Mouse (Mus musculus) left cerebral cortex, postnatal 14 days (tissue): ENCODE results near the gene Hras. TPM values are rescaled to one million over a fixed set of nuclear protein-coding genes. Genes with fewer than 3 reads are reported as not detected.

Experiments used
- DNase-seq, 2 experiments: peaks; one replicate each; pipeline ENCODE4 v3.0.0; 2021 to 2022; ENCODE audit warnings: low spot score in 2 of 2, mixed read lengths in 1 of 2
- intact Hi-C: fragments of 180-260 bp; cut with DNase I; formaldehyde crosslinking; loops from one replicate; pipeline ENCODE4 v1.15.1; 2025
- long read RNA-seq, 2 experiments: library from polyadenylated mRNA; stranded (forward); transcript quantifications; one replicate each; pipeline ENCODE4 v2.0.0; 2021
- total RNA-seq, 2 experiments: library from RNA; stranded (reverse); gene quantifications; 2 replicates each; pipeline ENCODE4 v1.2.3; 2021

Hras gene
- 100 to 1,000 TPM; 249 to 272 TPM for total RNA-seq
- long read RNA-seq, experiment 1, transcript Hras-201 (6 exons, 2,828 nt) = major isoform, 115 of 264 reads
- long read RNA-seq, experiment 1, transcript Hras-202 (5 exons, 1,199 nt) = minor isoform, 100 of 264 reads
- long read RNA-seq, experiment 1, transcript Hras-207 (6 exons, 2,272 nt) = minor isoform, 10 of 264 reads
- long read RNA-seq, experiment 1, partial matches to known transcripts = 15 of 264 reads
- long read RNA-seq, experiment 1, other reads (novel, unspliced or antisense) = 22 of 264 reads
- long read RNA-seq, experiment 2, transcript Hras-202 (5 exons, 1,199 nt) = minor isoform, 66 of 205 reads
- long read RNA-seq, experiment 2, transcript Hras-207 (6 exons, 2,272 nt) = minor isoform, 9 of 205 reads
- long read RNA-seq, experiment 2, transcript Hras-201 (6 exons, 2,828 nt) = major isoform, 94 of 205 reads
- long read RNA-seq, experiment 2, partial matches to known transcripts = 18 of 205 reads
- long read RNA-seq, experiment 2, other reads (novel, unspliced or antisense) = 17 of 205 reads

DNA sequence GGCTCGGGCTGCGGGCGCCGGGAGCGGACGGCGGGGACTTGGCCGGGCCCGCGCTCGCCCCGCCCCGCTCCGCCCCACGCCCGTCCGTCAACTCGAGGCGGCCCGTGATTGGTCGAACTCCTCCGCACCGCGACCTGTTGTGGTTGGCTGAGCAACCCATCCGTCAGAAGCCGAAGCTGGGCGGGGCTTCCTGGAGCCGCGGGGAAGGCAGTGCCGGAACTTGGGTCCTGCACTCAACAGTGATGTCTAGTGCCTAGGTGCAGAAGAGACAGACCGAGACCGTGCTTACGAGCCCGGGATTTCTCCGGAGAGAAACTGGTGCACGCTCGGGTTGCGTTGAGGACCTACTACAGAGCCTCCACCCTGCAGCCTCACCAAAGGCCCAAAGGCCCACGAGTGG lies at the start of gene Hras, which contains the start of gene Lrrc56:
Hras (minus strand) TSS at position 58 of the 400 bp plus-strand sequence.
Lrrc56 (plus strand) TSS at position 210 of the 400 bp plus-strand sequence.
- peak; percentile 97 to 98 for DNase-seq
- intact Hi-C loops = no loop called here

DNA sequence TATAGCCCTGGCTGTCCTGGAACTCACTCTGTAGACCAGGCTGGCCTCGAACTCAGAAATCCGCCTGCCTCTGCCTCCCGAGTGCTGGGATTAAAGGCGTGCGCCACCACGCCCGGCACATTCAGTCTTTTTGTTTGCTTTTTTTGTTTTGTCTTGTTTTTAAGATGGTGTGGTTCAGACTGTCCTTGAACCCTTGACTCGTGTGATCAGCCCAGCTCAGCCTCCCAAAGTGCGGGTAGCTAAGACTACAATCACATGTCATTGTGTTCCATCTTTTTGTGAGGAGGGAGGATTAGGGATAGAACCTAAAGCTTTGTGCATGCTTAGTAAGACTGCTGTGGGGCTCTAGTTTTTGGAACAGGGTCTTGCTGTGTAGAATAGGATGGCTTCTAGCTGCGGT lies 37.7 kb upstream of the Hras start:
- intact Hi-C loops = no loop called here
- DNase-seq = no peak

DNA sequence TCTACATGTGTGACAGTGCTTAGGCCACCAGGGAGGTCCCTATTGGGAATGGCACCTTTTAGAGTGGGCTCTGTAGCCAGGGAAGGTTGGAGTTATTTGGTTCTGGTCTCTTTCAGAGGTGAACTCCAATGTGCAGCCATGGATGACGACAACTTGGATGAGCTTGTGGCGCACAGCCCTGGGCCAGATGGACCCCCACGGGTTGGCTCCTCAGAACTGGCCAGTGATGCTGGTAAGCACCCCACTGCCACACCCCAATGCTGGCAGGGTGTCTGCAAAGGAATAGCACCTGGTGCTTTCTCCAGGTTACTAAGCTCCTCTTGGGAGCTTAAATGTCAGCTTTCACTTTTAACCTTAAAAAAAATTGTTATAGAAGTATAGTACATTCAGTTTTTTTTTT lies 37.3 kb upstream of the Hras start:
- no peak for DNase-seq
- intact Hi-C loops = no loop called here

DNA sequence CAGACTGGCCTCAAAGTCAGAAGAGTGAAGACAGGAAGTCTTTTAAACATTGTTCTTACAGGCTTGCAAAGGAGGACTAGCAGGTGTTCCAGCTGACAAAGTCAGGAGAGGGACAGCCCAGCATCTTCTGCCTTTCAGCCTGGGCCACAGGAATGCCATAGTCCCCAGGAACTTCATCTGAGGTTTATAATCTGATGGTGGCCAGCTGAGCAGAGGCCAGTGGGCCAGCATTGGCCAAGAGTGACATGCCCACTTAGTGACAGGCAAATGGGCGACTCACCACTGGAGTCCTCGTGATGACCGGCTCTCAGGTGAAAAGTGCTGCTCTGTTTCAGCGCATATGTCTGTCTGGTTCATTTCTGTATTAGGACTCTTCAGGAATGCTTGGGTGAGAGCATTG lies 36.8 kb upstream of the Hras start:
- intact Hi-C loops = no loop called here
- DNase-seq = no peak

DNA sequence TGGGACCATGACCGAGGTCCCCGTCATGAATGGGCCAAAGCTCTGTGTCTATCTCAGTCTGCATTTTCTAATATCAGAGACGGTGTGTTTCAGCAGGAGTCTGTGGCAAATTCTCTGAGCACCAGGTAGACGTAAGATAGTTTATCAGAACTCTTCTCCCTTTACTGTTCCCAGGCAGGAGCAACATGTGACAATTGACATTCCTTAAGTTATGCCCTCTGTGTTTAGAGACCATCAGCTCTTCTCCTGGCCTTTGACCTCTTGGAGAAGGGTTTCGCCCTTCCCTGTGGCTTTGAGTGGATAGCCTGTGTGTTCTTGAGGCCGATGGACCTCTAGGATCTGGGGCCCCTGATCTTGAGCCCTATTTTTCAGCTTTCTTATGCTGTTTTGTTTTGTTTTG lies 35.9 kb upstream of the Hras start:
- intact Hi-C loops = loop anchor here (2.0 kb wide), 1 partner anchor 133 kb away; no protein-coding TSS in a partner anchor
- DNase-seq = no peak

DNA sequence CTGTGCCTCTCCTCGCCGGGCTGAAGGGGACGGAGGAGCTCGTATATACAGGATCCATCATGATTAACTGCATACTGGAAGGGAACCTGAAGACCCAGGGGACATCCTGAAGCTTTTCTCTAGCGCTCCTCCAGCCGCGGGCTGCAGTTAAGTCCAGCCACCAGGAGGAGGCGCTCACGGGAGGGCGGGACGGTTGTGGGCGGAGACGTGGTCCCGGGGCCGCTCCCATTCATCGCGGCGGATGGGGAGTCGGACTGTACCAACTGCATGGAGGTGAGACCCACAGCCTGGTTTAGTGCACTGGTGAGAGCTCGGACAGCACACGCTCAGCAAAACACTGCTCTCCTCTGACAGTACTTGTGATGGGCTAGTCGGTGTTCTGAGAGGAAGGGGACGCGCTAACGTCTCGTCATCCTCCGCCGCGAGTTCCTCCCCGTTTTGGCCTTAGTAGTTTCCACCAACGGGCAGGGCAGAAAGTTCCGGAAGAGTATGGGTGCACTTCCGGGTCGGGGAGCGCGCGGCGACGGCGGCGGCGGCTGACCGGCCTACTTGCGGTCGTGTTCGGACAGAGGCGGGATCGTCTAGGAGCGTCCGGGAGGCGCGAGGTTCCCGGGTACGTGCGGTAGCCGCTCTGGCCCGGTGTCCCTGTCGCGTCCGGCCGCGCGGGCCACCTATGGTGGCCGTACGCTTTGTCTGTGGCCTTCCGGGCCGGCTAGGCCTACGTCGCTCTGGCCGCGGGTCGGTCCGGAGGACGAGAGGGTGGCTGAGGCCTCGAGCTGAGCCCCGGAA lies 34.7 kb upstream of the Hras start, which contains the start of gene Phrf1:
Phrf1 (plus strand) TSS at position 506 of the 789 bp plus-strand sequence.
- intact Hi-C loops = loop anchor here (2.0 kb wide), 1 partner anchor 134 kb away; no protein-coding TSS in a partner anchor
- peak; percentile 91 to 94 for DNase-seq

DNA sequence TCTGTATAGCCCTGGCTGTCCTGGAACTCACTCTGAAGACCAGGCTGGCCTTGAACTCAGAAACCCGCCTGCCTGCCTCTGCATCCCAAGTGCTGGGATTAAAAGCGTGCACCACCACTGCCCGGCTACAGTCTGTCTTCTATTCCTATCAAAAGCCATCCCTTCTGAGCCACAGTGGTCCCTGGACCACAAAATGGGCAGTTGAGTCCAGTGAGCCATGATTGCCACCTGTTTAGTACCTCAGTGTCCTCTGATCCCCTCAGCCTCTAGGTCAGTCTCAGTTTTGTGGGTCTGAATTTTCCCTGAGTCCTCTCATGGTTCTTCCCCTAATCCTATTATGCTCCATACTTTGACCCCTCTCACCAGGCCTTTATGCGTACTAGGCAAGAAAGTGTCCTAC lies 34.0 kb upstream of the Hras start:
- intact Hi-C loops = loop anchor here (2.0 kb wide), 1 partner anchor 135 kb away; no protein-coding TSS in a partner anchor
- no peak for DNase-seq

DNA sequence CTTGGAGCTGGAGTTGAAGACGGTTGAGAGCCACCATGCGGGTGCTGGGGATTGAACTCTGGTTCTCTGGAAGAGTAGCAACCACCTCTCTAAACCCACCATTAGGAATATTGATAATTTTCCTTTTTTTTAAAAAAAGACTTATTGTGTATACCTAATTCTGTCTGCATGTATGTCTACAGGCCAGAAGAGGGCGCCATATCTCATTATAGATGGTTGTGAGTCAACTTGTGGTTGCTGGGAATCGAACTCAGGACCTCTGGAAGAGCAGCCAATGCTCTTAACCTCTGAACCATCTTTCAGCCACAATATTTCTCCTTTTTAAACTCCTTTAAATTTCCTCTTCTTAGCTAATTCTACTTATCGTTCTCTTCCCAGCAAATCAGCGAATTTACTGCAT lies 32.7 kb upstream of the Hras start:
- intact Hi-C loops = no loop called here
- no peak for DNase-seq

DNA sequence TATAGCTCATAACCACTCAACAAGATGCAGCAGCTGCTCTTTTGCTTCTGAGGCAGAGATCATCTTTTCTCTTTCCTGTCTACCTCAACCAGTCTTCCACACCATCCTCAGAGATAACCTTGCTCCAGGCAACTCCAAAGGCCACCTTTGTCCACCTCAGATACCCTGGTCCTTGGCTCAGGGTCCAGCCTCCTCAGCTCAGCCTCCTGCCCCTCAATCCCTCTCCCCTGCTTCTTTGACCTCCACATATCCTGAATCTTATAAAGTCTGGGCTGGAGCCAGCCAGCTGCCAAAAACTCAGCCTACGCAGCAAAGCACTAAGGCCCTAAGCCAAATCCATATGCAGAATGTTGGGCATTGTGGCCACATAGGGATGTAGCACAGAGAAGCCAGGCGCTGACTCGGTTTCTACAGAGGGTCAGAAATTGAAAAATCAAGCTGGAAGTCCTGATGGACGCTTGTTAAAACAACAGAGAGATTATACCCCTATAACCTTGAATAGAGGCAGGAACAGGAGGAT lies 29.0 kb upstream of the Hras start:
- no peak for DNase-seq
- intact Hi-C loops = no loop called here

DNA sequence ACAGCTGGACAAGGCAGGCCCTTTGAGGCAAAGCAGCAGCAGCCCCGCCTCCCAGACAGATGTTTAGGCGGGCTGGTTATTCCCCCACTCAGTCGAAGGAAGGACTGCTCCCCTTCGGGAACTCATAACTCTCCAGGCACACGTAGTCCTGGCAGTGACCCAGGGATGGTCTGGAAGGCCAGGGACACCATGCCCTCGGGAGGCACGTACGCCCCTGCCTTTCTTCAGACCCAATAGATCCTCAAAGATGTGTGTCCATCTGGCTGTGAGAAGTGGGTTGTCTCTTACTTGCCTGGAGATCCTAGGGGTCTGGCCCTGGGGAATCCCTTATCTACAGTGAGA lies 28.3 kb upstream of the Hras start:
- DNase-seq = no peak
- intact Hi-C loops = no loop called here

DNA sequence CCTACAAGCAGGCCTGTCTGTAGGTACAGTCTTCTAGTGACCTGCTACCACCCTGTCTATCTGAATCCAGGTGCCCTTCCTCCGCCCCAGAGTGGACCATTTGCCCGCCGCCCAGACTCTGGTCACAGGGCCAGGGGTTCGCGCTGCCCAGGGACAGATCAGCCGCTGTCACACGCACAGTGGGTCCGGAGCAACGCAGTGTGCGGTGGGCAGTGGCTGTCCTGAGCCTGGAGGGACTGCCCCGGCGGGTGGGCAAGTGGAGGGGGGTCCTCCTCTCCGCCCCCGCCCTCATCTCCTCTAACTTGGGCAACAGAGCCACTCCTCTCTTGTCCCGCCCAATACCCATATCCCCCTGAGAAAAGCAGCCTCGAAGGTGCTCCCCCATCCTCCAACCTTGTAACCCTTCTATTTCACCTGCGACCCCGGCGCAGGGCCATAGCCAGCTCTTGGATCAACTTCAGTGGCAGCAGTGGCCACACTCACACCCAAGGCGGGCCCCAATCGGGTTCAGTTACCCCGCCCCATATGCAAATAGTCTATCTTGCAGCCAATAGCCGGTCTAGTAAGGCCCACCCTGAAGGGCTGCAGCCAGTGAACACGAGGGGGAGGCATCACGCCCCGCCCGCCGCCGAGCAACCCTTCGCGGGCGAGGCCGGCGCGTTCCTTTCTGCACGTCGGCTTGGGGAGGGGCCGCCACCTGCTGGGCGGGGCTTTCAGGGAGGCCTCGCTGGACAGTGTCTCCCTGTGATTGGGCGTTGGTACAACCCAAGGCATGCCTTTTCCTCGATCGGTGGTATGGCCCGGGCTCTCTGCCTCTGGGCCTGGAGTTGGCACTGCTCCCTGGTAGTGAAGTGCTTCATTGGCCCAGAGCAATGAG lies 27.7 kb upstream of the Hras start:
- DNase-seq = peak; percentile 92 to 96
- intact Hi-C loops = no loop called here

DNA sequence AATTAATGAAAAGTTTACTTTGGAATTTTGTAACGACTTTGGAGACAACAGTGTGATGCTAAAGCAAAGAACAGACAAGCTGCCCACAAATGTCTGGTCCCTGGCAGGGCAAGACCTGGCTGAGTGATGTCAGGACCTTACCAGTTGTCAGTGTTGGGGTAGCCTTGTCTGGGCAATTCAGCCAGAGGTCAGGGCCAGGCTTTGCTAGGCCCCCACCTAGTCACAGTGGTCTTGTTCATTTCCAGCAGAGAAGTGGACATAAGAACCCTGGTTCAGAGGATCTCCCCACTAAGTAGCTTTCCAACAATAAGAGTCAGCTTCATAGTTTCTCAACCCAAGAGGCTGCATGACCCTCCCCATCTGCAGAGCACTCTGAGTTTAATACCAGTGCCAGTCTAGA lies 26.6 kb upstream of the Hras start:
- intact Hi-C loops = no loop called here
- no peak for DNase-seq

DNA sequence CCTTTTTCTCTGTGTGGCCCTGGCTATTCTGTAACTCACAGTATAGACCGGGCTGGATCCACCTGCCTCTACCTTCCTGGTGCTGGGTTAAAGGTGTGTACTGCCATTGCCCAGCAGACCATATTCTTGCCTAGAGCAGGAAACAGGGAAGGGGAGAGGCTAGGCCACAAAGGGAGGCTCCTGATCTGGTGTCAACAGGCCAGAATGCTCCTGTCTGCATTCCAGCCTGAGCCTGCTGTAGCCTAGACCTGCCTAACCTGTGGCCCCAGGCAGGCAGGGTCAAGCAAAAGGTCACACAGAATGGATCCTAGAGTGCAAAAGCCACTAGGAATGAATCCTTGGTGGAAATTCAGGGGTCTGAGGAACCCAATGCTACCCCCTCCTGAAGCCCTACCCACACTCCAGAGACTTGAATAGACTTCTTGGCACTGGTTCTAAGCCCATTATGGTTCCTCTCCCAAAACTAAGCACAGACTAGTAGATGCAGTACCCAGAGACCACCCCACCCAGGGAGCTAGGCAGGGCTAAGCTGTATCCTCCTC lies 25.8 kb upstream of the Hras start:
- no peak for DNase-seq
- intact Hi-C loops = no loop called here

DNA sequence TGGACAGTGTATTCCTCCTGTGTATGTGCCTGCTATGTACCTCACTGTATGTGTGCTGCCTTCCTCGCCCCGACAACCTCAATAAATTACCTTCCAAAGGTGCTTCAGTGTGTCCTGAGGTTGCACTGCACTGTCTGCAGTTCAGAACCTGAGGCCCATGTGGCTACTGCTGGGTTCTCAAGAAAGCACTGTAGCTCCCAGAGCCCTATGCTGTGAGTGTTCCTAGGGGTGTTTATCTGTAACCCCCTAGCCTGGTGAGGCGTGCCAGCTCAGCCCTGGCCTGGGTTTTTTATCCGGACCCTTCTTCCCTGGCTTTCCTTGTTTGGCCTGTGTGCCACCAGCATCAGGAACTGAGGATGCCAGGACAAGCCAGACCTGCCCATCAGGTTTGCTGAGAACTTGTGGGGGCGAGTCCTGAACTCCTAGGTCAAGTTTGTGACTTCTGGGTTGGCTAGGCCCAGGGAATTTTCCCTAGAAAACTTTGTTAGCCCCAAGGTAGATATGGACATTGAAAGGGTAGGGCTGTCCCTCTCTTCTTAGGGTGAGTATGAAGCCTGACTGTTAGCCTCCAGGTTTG lies 24.8 kb upstream of the Hras start:
- intact Hi-C loops = no loop called here
- DNase-seq = no peak

DNA sequence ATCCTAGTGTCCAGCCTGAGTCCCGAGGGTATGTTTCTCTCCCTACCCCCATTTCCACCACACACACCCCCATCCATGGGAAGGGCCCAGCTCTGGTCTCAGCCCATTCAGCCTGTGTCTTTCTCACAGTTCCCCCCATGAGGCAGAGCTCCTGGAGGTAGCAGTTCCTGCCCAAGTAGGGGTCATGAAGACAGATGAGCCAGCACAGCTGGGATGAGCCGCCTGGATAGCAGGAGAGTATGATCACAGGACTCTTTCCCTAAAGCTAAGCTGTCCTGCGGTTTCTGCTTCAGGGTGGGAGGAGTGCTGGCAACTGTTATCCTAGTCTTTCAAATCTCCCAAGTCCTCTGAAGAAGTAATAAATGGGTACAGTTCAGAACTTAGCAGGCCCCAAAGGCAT lies 24.3 kb upstream of the Hras start:
- no peak for DNase-seq
- intact Hi-C loops = no loop called here

DNA sequence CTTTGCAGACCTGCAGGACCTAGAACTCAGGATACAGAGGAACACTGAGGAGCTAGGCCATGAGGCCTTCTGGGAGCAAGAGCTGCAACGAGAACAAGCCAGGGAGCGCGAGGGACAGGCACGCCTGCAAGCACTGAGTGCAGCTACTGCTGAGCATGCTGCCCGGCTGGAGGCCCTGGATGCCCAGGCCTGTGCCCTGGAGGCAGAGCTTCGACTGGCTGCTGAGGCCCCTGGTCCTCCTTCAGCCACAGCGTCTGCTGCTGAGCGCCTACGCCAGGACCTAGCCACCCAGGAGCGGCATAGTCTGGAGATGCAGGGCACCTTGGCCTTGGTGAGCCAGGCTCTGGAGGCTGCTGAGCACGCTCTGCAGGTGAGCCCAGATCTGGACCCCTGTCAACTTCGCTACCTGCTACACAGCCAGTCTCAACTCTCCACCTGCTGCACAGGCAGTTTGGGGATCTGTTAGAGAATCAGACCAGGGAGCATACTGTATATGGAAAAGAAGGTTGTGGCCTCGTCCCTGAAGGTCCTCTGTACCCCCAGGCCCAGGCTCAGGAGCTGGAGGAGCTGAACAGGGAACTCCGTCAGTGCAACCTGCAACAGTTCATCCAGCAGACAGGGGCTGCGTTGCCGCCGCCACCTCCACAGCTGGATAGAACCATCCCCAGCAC lies 23.7 kb upstream of the Hras start:
- DNase-seq = no peak
- intact Hi-C loops = no loop called here

DNA sequence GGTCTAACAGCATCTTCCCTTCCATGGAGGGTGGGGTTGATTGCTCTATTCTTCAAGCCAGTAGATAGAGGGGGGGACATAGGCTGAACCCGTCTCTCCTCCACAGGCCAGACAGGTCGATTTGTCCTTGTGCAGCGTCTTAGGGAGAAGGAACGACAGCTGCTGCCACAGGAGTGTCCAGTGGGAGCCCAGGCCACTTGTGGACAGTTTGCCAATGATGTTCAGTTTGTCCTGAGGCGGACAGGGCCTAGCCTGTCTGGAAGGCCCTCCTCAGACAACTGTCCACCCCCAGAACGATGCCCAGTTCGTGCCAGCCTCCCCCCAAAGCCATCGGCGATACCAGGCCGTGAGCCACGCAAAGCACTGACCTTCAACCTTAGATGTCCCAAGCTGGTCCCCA lies 23.1 kb upstream of the Hras start:
- intact Hi-C loops = no loop called here
- no peak for DNase-seq
